Mouse (Mus musculus) heart, embryonic 16.5 days (tissue): ENCODE data around the gene Rnf11. TPM values are rescaled to one million over a fixed set of nuclear protein-coding genes. Genes with fewer than 3 reads are reported as not detected.
A peak's percentile ranks its signal among the peaks of the same experiment; 100 is the strongest.

ENCODE experiments used
- ATAC-seq: fragments of 200-750 bp; cut with Nextera tagmentation; replicated peaks from 2 replicates; pipeline ENCODE4 v1.8.0; 2017; ENCODE audit warnings: moderate number of reproducible peaks; ENCODE audit not compliant: insufficient read depth, low FRiP score; ENCODE audit errors: extremely low read depth
- H3K27ac ChIP-seq: fragments of 300-500 bp; sonication (generic); 2 replicates; pipeline ENCODE4 v1.5.1; 2014; ENCODE audit warnings: mild to moderate bottlenecking, low read length, control low read depth, moderate library complexity
- H3K27me3 ChIP-seq: fragments of 300-500 bp; sonication (generic); 2 replicates; pipeline ENCODE4 v1.6.1; 2014; ENCODE audit warnings: low read length, mixed read lengths; ENCODE audit not compliant: control insufficient read depth, insufficient read depth
- H3K36me3 ChIP-seq: fragments of 300-500 bp; sonication (generic); 2 replicates; pipeline ENCODE4 v1.6.1; 2014; ENCODE audit not compliant: control insufficient read depth, insufficient read depth
- H3K4me1 ChIP-seq: fragments of 300-500 bp; sonication (generic); 2 replicates; pipeline ENCODE4 v1.6.1; 2014; ENCODE audit warnings: low read length, mixed read lengths; ENCODE audit not compliant: control insufficient read depth, insufficient read depth
- H3K4me2 ChIP-seq: fragments of 300-500 bp; sonication (generic); 2 replicates; pipeline ENCODE4 v1.6.1; 2014; ENCODE audit warnings: low read depth, mild to moderate bottlenecking, control low read depth, low read length
- H3K4me3 ChIP-seq: fragments of 300-500 bp; sonication (generic); 2 replicates; pipeline ENCODE4 v1.5.1; 2014; ENCODE audit warnings: mild to moderate bottlenecking, control low read depth, low read length
- H3K9ac ChIP-seq: fragments of 300-500 bp; sonication (generic); 2 replicates; pipeline ENCODE4 v1.6.1; 2014; ENCODE audit warnings: low read length, control low read depth
- H3K9me3 ChIP-seq: fragments of 300-500 bp; sonication (generic); replicated peaks from 2 replicates; pipeline ENCODE4 v1.6.1; 2016; ENCODE audit warnings: low read length; ENCODE audit not compliant: control insufficient read depth
- WGBS: fragments of 180-500 bp; shearing (Covaris S2); extraction: QIAGEN DNeasy Blood & Tissue Kit; methylation state at CpG from one replicate; pipeline ENCODE4 v1.1.7; 2014; 5-methylcytosine and 5-hydroxymethylcytosine counted together
- polyA plus RNA-seq: library from polyadenylated mRNA; unstranded; fragments of >200 nt; fragmentation: Nextera tagmentation; extraction: Ambion mirVana; gene quantifications from 2 replicates; pipeline ENCODE4 v1.2.1, GENCODE M21; 2015

Gene Rnf11
- polyA plus RNA-seq, 1 experiment from 2014 or later, result 41.5 TPM

GRCm38 (mm10) chr4:109412233-109412632 lies 72.3 kb downstream of the Rnf11 start:
- 88% methylated on average over 5 of the region's 5 CpGs for WGBS
- Histone ChIP-seq H3K4me2 (no peak overlapping the region), H3K4me1 (peaks cover 17% of the 10 kb centered on the region), H3K9ac (no peak overlapping the region), H3K27ac (no peak overlapping the region), H3K4me3 (no peak overlapping the region), H3K27me3 (no peaks in the 10 kb centered on the region), H3K9me3 (no peaks in the 10 kb centered on the region), H3K36me3 (no peaks in the 10 kb centered on the region)
- no peak for ATAC-seq

DNA sequence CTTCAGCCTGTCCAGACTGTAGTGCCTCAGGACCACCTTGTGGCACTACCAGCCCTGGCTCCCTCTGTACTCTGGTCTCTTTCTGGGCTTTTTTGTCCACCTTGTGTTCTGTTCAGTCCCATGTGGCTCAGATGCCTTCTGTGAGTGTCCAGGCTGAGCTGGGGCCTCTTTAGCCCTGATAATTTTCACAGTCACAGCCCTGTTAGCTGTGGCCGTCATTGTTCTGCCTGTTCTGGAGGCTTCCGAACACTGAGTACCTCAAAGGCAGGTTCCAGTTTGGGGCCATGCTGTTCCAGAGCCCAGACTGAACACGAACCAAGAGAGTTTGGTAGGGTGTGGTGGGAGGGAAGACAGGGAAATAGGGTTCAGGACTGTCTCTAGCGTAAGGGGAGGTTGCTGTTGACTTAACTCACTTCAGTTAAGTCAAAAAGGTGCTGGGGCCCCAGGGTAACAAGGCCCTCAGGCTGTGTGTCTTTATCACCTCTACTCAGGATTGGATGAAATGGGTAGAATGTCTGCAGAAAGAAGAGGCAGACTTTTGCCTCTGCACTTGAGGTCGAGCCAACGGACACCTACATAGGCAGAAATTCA lies 73.1 kb downstream of the Rnf11 start:
- peaks cover 17% of the 10 kb centered on the region for H3K4me1 ChIP-seq
- H3K9me3 ChIP-seq, result no peaks in the 10 kb centered on the region
- H3K36me3 ChIP-seq, result no peaks in the 10 kb centered on the region
- no peaks in the 10 kb centered on the region for H3K27me3 ChIP-seq
- 75% methylated on average over 6 of the region's 6 CpGs for WGBS
- H3K4me2 ChIP-seq, result no peak overlapping the region
- ATAC-seq, result no peak
- no peak overlapping the region for H3K4me3 ChIP-seq
- peak overlapping the region; percentile 13 for H3K27ac ChIP-seq
- H3K9ac ChIP-seq, result no peak overlapping the region; the same call in 1 of the 2 replicates

- H3K9me3 ChIP-seq, result no peaks in the 10 kb centered on the region
- H3K27ac ChIP-seq, result peak overlapping the region; percentile 13
- H3K4me2 ChIP-seq, result no peak overlapping the region
- H3K4me3 ChIP-seq, result no peak overlapping the region
- peaks cover 21% of the 10 kb centered on the region for H3K4me1 ChIP-seq
- 38% methylated on average over 9 of the region's 9 CpGs for WGBS
- no peaks in the 10 kb centered on the region for H3K36me3 ChIP-seq
- H3K27me3 ChIP-seq, result no peaks in the 10 kb centered on the region
- ATAC-seq, result no peak
- H3K9ac ChIP-seq, result peak overlapping the region; percentile 6; the same call in 1 of the 2 replicates
Measured at GRCm38 (mm10) chr4:109410681-109411376, 73.7 kb downstream of the Rnf11 start.

- H3K4me3 ChIP-seq, result no peak overlapping the region
- H3K4me1 ChIP-seq, result peaks cover 27% of the 10 kb centered on the region
- 74% methylated on average over 9 of the region's 9 CpGs for WGBS
- ATAC-seq, result no peak
- H3K9me3 ChIP-seq, result no peaks in the 10 kb centered on the region
- no peaks in the 10 kb centered on the region for H3K36me3 ChIP-seq
- H3K9ac ChIP-seq, result peak overlapping the region; percentile 78; the same call in 1 of the 2 replicates
- no peaks in the 10 kb centered on the region for H3K27me3 ChIP-seq
- H3K4me2 ChIP-seq, result peak overlapping the region; percentile 92
- 0 out of 2 replicates have a peak overlapping the region, but pooled peaks have one; percentile 19 for H3K27ac ChIP-seq
Measured at GRCm38 (mm10) chr4:109407701-109408485, 76.6 kb downstream of the Rnf11 start.

GRCm38 (mm10) chr4:109407176-109407520 lies 77.4 kb downstream of the Rnf11 start:
- Histone ChIP-seq H3K36me3 (no peaks in the 10 kb centered on the region), H3K9me3 (no peaks in the 10 kb centered on the region), H3K4me1 (peaks cover 27% of the 10 kb centered on the region), H3K27ac (no peak overlapping the region; the same call in 1 of the 2 replicates), H3K9ac (peak overlapping the region; percentile 78), H3K27me3 (no peaks in the 10 kb centered on the region), H3K4me3 (peak overlapping the region; percentile 70), H3K4me2 (peak overlapping the region; percentile 92)
- peak; percentile 5; the same call in 1 of the 2 replicates for ATAC-seq
- 4% methylated on average over 22 of the region's 24 CpGs for WGBS

DNA sequence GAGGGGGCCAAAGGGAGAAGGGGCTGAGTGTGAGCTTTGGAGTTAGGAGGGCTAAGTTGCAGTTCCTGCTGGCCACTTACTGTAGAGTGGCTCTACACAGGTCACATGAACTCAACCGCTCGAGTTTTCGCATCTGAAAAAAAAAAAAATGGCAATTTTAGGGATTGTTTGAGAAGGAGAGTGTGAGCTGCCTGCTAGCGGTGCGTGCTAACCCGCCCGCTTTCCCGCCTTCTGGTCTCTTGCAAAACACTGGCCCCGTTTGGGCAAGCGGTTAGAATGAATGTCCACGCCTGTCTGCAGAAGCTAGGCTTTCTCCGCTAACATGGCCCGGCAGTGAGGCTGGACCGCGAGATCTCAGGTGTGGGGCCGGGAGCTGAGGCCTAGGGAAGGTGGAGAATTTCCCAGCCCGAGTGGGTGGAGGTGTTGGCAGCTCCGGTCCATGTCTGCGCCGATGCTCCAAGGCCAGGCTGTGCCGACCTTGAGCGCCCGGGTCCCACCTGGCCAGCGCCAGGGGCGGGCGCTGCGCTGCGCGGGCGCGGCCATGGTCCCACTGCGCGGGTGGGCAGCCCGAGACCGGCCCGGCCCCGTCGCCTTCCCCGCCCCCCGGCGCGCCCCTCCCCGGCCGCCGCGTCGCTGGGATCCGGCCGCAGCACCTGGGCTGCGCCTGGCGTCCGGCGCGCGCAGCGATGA lies 77.9 kb downstream of the Rnf11 start, which contains the start of gene Ttc39a:
Ttc39a (plus strand) TSS at position 138 of the 690 bp plus-strand sequence.
- Histone ChIP-seq H3K4me2 (peak within 1 kb of the TSS; percentile 92), H3K27me3 (no peaks in the 10 kb centered on the region), H3K4me1 (peaks cover 26% of the 10 kb centered on the region), H3K36me3 (no peaks in the 10 kb centered on the region), H3K27ac (peak within 1 kb of the TSS; percentile 84), H3K9ac (peak within 1 kb of the TSS; percentile 78), H3K4me3 (peak within 1 kb of the TSS; percentile 70), H3K9me3 (no peaks in the 10 kb centered on the region)
- under 1% methylated on average over 43 of the region's 56 CpGs for WGBS
- peak; percentile 42 for ATAC-seq

DNA sequence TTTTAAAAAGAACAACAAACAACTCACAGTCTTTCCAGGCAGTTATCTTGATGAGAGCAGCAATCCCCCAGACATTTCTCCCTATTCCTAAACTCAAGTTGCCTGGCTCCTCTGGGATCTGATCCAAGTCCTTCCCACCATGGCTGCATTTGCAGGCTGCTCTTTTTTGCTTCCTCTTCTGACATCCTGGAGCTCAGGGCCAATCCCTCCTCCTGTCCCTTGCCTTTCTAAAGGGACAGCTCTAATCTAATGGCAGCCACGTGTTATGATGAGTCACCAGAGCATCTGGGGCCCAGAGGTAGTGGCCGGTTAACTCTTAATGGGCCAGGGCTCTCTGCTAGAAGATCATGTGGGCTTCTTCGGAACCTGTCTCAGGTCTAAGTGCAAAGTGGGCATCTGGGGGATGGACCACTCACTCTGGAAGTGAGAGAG lies 78.5 kb downstream of the Rnf11 start:
- peak overlapping the region; percentile 84 for H3K27ac ChIP-seq
- no peaks in the 10 kb centered on the region for H3K9me3 ChIP-seq
- no peaks in the 10 kb centered on the region for H3K36me3 ChIP-seq
- peak overlapping the region; percentile 92 for H3K4me2 ChIP-seq
- peak overlapping the region; percentile 70 for H3K4me3 ChIP-seq
- peak overlapping the region; percentile 78 for H3K9ac ChIP-seq
- ATAC-seq, result peak; percentile 88
- peaks cover 21% of the 10 kb centered on the region for H3K4me1 ChIP-seq
- 3% methylated on average over 3 of the region's 3 CpGs for WGBS
- H3K27me3 ChIP-seq, result no peaks in the 10 kb centered on the region

- H3K4me3 ChIP-seq, result no peak overlapping the region
- 66% methylated on average over 8 of the region's 8 CpGs for WGBS
Measured at GRCm38 (mm10) chr4:109405415-109405814, 79.1 kb downstream of the Rnf11 start.

More at GRCm38 (mm10) chr4:109405415-109405814, 79.1 kb downstream of the Rnf11 start:
- Histone ChIP-seq H3K36me3 (no peaks in the 10 kb centered on the region), H3K27me3 (no peaks in the 10 kb centered on the region), H3K9me3 (no peaks in the 10 kb centered on the region), H3K4me2 (peak overlapping the region; percentile 92), H3K4me1 (peaks cover 14% of the 10 kb centered on the region), H3K9ac (peak overlapping the region; percentile 12; the same call in 1 of the 2 replicates), H3K27ac (peak overlapping the region; percentile 84)
- no peak for ATAC-seq
